Mouse (Mus musculus) embryonic facial prominence, embryonic 10.5 days (tissue): ENCODE data around the gene Med12l. TPM values are rescaled to one million over a fixed set of nuclear protein-coding genes. Genes with fewer than 3 reads are reported as not detected.

ENCODE experiments used
- DNase-seq: peaks from one replicate; pipeline ENCODE4 v3.0.0-alpha.2; 2017; ENCODE audit warnings: low spot score
- H3K27ac ChIP-seq: fragments of 300-500 bp; sonication (generic); replicated peaks from 2 replicates; pipeline ENCODE4 v1.5.1; 2016; ENCODE audit warnings: mild to moderate bottlenecking
- H3K27me3 ChIP-seq: fragments of 300-500 bp; sonication (generic); replicated peaks from 2 replicates; pipeline ENCODE4 v1.6.1; 2016; ENCODE audit warnings: low read depth, mild to moderate bottlenecking; ENCODE audit not compliant: poor library complexity, severe bottlenecking
- H3K36me3 ChIP-seq: fragments of 300-500 bp; sonication (generic); replicated peaks from 2 replicates; pipeline ENCODE4 v1.6.1; 2016; ENCODE audit warnings: mild to moderate bottlenecking, moderate library complexity
- H3K4me1 ChIP-seq: fragments of 300-500 bp; sonication (generic); 2 replicates; pipeline ENCODE4 v1.6.1; 2016
- H3K4me3 ChIP-seq: fragments of 300-500 bp; sonication (generic); 2 replicates; pipeline ENCODE4 v1.5.1; 2016; ENCODE audit warnings: mild to moderate bottlenecking, moderate library complexity
- H3K9me3 ChIP-seq: fragments of 300-500 bp; sonication (generic); 2 replicates; pipeline ENCODE4 v1.6.1; 2016; ENCODE audit warnings: mild to moderate bottlenecking
- WGBS: fragments of 180-500 bp; shearing (Covaris S2); methylation state at CpG from one replicate; pipeline ENCODE4 v1.1.7; 2016; 5-methylcytosine and 5-hydroxymethylcytosine counted together
- polyA plus RNA-seq: library from polyadenylated mRNA; unstranded; fragments of >200 nt; fragmentation: Nextera tagmentation; extraction: Ambion mirVana; gene quantifications from 2 replicates; pipeline ENCODE4 v1.2.1, GENCODE M21; 2016

Gene Med12l
- polyA plus RNA-seq, 1 experiment from 2014 or later, result 2.0 TPM

DNA sequence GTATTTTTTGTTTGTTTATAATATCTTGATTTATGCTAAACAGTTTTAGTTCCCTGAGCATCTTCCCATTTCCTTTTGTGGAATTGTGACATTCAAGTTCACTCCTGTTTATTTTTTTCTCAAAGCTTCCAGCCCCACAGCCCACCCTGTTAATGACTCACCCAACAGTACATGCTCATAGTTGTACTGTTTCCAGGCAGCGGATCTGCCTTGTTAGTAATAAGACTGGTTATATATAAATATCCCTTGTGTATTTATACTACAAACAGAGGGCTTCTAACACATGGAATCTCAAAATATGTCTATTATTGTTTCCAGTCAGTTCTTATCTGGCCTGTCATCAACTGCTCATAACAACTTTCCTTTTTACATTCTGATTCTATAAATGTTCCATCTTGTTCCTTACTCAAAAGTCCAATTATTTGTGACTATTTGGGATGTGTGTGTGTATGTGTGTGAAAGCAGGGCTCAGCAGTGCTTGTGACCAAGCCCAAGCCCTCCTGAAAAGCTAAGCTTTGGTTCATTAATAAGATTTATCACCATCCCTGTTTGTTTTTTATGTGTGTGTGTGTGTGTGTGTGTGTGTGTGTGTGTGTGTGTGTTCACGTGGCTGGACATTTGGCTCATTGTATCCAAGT, 161.9 kb downstream of the Med12l start:
- no peaks in the 10 kb centered on the region for H3K9me3 ChIP-seq
- H3K27ac ChIP-seq, result no peak overlapping the region
- no peak for DNase-seq
- 86% methylated on average over 2 of the region's 2 CpGs for WGBS
- H3K27me3 ChIP-seq, result no peaks in the 10 kb centered on the region
- peaks cover 11% of the 10 kb centered on the region for H3K4me1 ChIP-seq
- no peak overlapping the region for H3K4me3 ChIP-seq
- no peaks in the 10 kb centered on the region for H3K36me3 ChIP-seq

GRCm38 (mm10) chr3:59168476-59168875, 162.9 kb downstream of the Med12l start:
- H3K27ac ChIP-seq, result no peak overlapping the region
- H3K4me1 ChIP-seq, result peaks cover 11% of the 10 kb centered on the region
- DNase-seq, result no peak
- no peaks in the 10 kb centered on the region for H3K27me3 ChIP-seq
- no peaks in the 10 kb centered on the region for H3K9me3 ChIP-seq
- 93% methylated on average over 6 of the region's 6 CpGs for WGBS
- no peaks in the 10 kb centered on the region for H3K36me3 ChIP-seq
- no peak overlapping the region for H3K4me3 ChIP-seq

- no peak for DNase-seq
- Histone ChIP-seq H3K9me3 (no peaks in the 10 kb centered on the region), H3K4me3 (no peak overlapping the region), H3K4me1 (peaks cover 11% of the 10 kb centered on the region), H3K36me3 (no peaks in the 10 kb centered on the region), H3K27me3 (no peaks in the 10 kb centered on the region), H3K27ac (no peak overlapping the region)
- WGBS, result 77% methylated on average over 4 of the region's 4 CpGs
Measured at GRCm38 (mm10) chr3:59169215-59169614, 163.6 kb downstream of the Med12l start.

DNA sequence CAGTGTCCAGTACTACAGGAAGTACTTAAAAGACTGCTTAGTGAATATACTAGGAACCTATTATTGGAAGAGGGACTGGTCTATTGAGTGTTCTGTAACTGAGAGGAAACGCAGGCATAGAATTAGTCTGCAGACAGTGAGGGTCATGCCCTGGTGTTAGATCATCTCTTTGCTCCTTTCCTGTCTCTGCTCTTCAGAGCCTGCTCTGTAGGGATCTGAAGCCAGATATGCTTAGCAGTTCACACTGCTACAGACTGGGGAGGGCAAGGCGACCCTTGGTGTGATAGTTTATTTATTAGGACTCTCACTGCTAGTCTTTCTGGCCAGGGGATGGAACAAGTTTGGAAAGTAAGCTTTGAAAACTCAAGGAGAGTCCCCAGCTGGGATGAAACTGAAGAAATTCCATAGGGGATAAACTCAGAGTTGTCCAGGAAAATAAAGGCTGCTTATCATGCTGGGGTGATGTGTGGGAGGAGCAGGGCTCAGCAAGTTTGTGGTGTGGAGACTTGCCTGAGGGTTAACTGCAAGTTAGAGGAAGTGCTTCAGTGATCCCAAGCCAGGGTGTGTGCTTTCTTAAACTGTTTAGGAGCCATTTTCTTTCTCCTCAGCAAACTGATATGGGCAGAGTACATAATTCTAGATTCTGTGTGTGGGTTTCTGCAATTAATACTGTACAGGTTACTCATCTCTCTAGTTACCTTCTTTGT, 164.4 kb downstream of the Med12l start:
- Histone ChIP-seq H3K4me3 (no peak overlapping the region), H3K9me3 (no peaks in the 10 kb centered on the region), H3K4me1 (peaks cover 11% of the 10 kb centered on the region), H3K27me3 (no peaks in the 10 kb centered on the region), H3K27ac (no peak overlapping the region), H3K36me3 (no peaks in the 10 kb centered on the region)
- WGBS, result 49% methylated on average over 2 of the region's 2 CpGs
- no peak for DNase-seq

GRCm38 (mm10) chr3:59174426-59175154, 169.0 kb downstream of the Med12l start:
- DNase-seq, result no peak
- 81% methylated on average over 6 of the region's 6 CpGs for WGBS
- Histone ChIP-seq H3K4me3 (no peak overlapping the region), H3K36me3 (no peaks in the 10 kb centered on the region), H3K27ac (no peak overlapping the region), H3K27me3 (no peaks in the 10 kb centered on the region), H3K9me3 (no peaks in the 10 kb centered on the region), H3K4me1 (peaks cover 8% of the 10 kb centered on the region)

DNA sequence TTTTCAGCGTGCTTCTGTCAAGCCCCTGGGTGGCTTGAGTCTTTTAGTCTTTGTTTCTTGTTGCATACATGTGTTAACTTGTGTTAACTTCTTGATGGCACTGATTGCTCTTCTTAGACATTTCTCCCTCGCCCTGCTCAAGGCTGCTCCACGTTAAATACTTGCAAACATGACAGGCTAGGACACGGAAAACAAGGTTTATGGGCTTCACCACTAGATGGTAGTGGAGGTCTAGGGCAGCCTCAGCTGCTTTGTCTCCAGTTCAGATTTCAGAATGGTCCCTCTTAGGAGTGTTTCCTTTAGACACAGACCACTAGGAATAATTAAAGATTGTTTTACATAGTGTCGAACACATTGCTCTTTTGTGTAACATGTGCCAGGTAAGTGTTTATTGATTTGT, 169.6 kb downstream of the Med12l start:
- DNase-seq, result peak; percentile 55
- no peaks in the 10 kb centered on the region for H3K9me3 ChIP-seq
- H3K36me3 ChIP-seq, result no peaks in the 10 kb centered on the region
- H3K4me1 ChIP-seq, result peaks cover 3% of the 10 kb centered on the region
- WGBS, result 44% methylated on average over 5 of the region's 5 CpGs
- no peak overlapping the region for H3K4me3 ChIP-seq
- H3K27ac ChIP-seq, result no peak overlapping the region
- H3K27me3 ChIP-seq, result no peaks in the 10 kb centered on the region

GRCm38 (mm10) chr3:59176871-59177270, 171.2 kb downstream of the Med12l start:
- 74% methylated on average over 5 of the region's 5 CpGs for WGBS
- H3K27me3 ChIP-seq, result no peaks in the 10 kb centered on the region

GRCm38 (mm10) chr3:59181134-59181533, 175.5 kb downstream of the Med12l start:
- Histone ChIP-seq H3K27me3 (no peaks in the 10 kb centered on the region), H3K9me3 (no peaks in the 10 kb centered on the region), H3K36me3 (no peaks in the 10 kb centered on the region), H3K4me1 (no peaks in the 10 kb centered on the region), H3K4me3 (no peak overlapping the region), H3K27ac (no peak overlapping the region)
- WGBS, result 64% methylated on average over 5 of the region's 5 CpGs
- DNase-seq, result no peak

More at GRCm38 (mm10) chr3:59176871-59177270, 171.2 kb downstream of the Med12l start:
- Histone ChIP-seq H3K4me3 (no peak overlapping the region), H3K27ac (no peak overlapping the region), H3K36me3 (no peaks in the 10 kb centered on the region), H3K4me1 (no peaks in the 10 kb centered on the region), H3K9me3 (no peaks in the 10 kb centered on the region)
- no peak for DNase-seq

DNA sequence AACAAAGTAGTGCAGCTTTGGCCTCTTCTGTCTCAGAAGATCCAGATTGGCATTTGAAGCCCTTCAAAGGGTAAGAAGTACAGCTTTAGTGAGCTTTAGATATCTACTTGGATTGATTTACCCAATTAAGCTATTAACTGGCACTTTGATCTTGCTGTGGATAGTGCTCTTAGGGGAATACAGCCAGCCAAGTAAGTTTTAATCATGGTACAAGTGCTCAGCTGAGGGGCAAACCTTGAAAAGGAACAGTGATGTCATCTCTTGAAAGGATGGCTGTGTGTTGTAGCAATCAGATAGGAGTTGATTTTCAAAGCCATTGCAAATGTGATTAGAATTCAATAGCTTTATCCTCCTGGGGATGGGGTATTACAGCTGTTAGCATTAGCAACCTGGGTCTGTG, 176.5 kb downstream of the Med12l start:
- H3K4me3 ChIP-seq, result no peak overlapping the region
- no peaks in the 10 kb centered on the region for H3K36me3 ChIP-seq
- no peak for DNase-seq
- no peaks in the 10 kb centered on the region for H3K4me1 ChIP-seq
- no peaks in the 10 kb centered on the region for H3K9me3 ChIP-seq
- H3K27me3 ChIP-seq, result no peaks in the 10 kb centered on the region
- no peak overlapping the region for H3K27ac ChIP-seq

- H3K4me1 ChIP-seq, result no peaks in the 10 kb centered on the region
- DNase-seq, result no peak
- no peaks in the 10 kb centered on the region for H3K9me3 ChIP-seq
- H3K27me3 ChIP-seq, result no peaks in the 10 kb centered on the region
- WGBS, result 88% methylated on average over 4 of the region's 4 CpGs
- no peak overlapping the region for H3K4me3 ChIP-seq
- H3K36me3 ChIP-seq, result no peaks in the 10 kb centered on the region
- no peak overlapping the region for H3K27ac ChIP-seq
Measured at GRCm38 (mm10) chr3:59185662-59186061, 180.0 kb downstream of the Med12l start.

DNA sequence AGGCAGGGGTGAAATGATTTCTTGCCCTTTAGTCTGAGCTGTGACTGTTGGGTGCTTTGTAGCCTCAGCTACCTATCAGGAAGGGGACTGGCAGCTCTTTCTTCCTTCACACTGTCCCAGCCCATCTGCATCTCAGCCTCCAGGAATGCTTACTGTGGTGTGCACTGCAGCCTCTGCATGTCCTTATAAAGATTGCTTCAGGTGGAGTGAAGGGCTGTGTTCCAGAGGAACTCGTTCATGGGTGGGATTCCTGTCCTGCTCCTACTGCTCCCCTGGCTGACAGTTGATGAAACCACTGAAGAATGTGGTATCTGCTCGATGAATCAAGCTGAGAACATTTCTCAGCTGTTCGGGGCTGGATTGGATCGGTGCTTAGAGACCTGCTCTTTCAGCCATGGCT, 181.7 kb downstream of the Med12l start:
- Histone ChIP-seq H3K4me3 (no peak overlapping the region), H3K4me1 (no peaks in the 10 kb centered on the region), H3K27me3 (no peaks in the 10 kb centered on the region), H3K36me3 (no peaks in the 10 kb centered on the region), H3K27ac (no peak overlapping the region), H3K9me3 (no peaks in the 10 kb centered on the region)
- no peak for DNase-seq
- WGBS, result 89% methylated on average over 4 of the region's 4 CpGs

- 95% methylated on average over 6 of the region's 6 CpGs for WGBS
- H3K27me3 ChIP-seq, result no peaks in the 10 kb centered on the region
Measured at GRCm38 (mm10) chr3:59191674-59192073, 186.0 kb downstream of the Med12l start.

DNA sequence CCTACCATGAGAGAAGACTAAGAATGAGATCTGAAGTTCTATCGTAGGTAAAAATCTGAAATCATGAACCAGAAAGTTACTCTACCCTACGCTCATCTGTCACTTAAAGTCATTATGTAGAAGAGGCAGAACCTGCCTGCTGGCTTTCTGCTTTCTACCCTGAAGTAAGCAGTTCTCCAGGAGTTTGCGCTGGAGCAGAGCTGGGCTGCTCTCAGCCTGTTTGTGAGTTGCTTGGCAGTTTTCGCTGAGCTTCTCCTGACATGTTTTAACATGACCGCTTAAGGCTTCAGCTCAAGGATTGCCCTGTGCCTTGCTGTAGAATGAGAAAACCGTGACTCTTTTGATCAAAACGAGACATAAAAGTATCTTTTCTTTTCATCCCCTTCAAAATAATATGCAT, 188.5 kb downstream of the Med12l start:
- Histone ChIP-seq H3K36me3 (no peaks in the 10 kb centered on the region), H3K27me3 (no peaks in the 10 kb centered on the region), H3K27ac (no peak overlapping the region), H3K4me3 (no peak overlapping the region), H3K4me1 (no peaks in the 10 kb centered on the region), H3K9me3 (no peaks in the 10 kb centered on the region)
- no peak for DNase-seq
- WGBS, result 87% methylated on average over 7 of the region's 7 CpGs

More at GRCm38 (mm10) chr3:59191674-59192073, 186.0 kb downstream of the Med12l start:
- no peak overlapping the region for H3K27ac ChIP-seq
- H3K4me1 ChIP-seq, result no peaks in the 10 kb centered on the region
- H3K36me3 ChIP-seq, result no peaks in the 10 kb centered on the region
- H3K4me3 ChIP-seq, result no peak overlapping the region
- no peaks in the 10 kb centered on the region for H3K9me3 ChIP-seq
- no peak for DNase-seq
